Mouse (Mus musculus) midbrain, embryonic 12.5 days (tissue): ENCODE data around the gene Dmrtc1b. TPM values are rescaled to one million over a fixed set of nuclear protein-coding genes. Genes with fewer than 3 reads are reported as not detected.
"Not testable (repeated sequence)": the region's sequence is repeated elsewhere in the genome, so short reads cannot be mapped to it uniquely, and the experiment has no call there.

Experiments
- ATAC-seq: fragments of 200-750 bp; cut with Nextera tagmentation; 2 replicates; pipeline ENCODE4 v1.8.0; 2017; ENCODE audit warnings: low read depth, moderate TSS enrichment, moderate library complexity; ENCODE audit not compliant: low FRiP score
- H3K27ac ChIP-seq: fragments of 300-500 bp; sonication (generic); replicated peaks from 2 replicates; pipeline ENCODE4 v1.5.1; 2016; ENCODE audit warnings: mild to moderate bottlenecking
- H3K27me3 ChIP-seq: fragments of 300-500 bp; sonication (generic); 2 replicates; pipeline ENCODE4 v1.6.1; 2016; ENCODE audit warnings: mild to moderate bottlenecking
- H3K36me3 ChIP-seq: fragments of 300-500 bp; sonication (generic); 2 replicates; pipeline ENCODE4 v1.6.1; 2016
- H3K4me1 ChIP-seq: fragments of 300-500 bp; sonication (generic); 2 replicates; pipeline ENCODE4 v1.6.1; 2016
- H3K4me2 ChIP-seq: fragments of 300-500 bp; sonication (generic); replicated peaks from 2 replicates; pipeline ENCODE4 v1.6.1; 2016; ENCODE audit warnings: mild to moderate bottlenecking, moderate library complexity
- H3K4me3 ChIP-seq: fragments of 300-500 bp; sonication (generic); 2 replicates; pipeline ENCODE4 v1.5.1; 2016; ENCODE audit warnings: mild to moderate bottlenecking
- H3K9ac ChIP-seq: fragments of 300-500 bp; sonication (generic); replicated peaks from 2 replicates; pipeline ENCODE4 v1.6.1; 2016; ENCODE audit warnings: mild to moderate bottlenecking, moderate library complexity
- H3K9me3 ChIP-seq: fragments of 300-500 bp; sonication (generic); 2 replicates; pipeline ENCODE4 v1.6.1; 2016; ENCODE audit warnings: mild to moderate bottlenecking
- WGBS: fragments of 180-500 bp; shearing (Covaris S2); methylation state at CpG from one replicate; pipeline ENCODE4 v1.1.7; 2016; 5-methylcytosine and 5-hydroxymethylcytosine counted together
- polyA plus RNA-seq: library from polyadenylated mRNA; unstranded; fragments of >200 nt; fragmentation: Nextera tagmentation; extraction: Ambion mirVana; gene quantifications from 2 replicates; pipeline ENCODE4 v1.2.1, GENCODE M21; 2016

The Dmrtc1b gene
- not detected in 2 replicates for polyA plus RNA-seq

GRCm38 (mm10) chrX:102707535-102707934 lies at the start of gene Dmrtc1b, which contains the start of gene Gm9112:
Gene Dmrtc1b (plus strand): TSS chrX:102707865.
Gene Gm9112 (minus strand): TSS chrX:102707635.
- not testable (repeated sequence) for ATAC-seq, H3K4me2 ChIP-seq, H3K4me1 ChIP-seq, H3K36me3 ChIP-seq, H3K27ac ChIP-seq, H3K9ac ChIP-seq, H3K4me3 ChIP-seq, H3K9me3 ChIP-seq
- peaks cover 16% of the 10 kb centered on the region for H3K27me3 ChIP-seq
- 92% methylated on average over 10 of the region's 10 CpGs for WGBS

GRCm38 (mm10) chrX:102660712-102661111 lies 47.0 kb upstream of the Dmrtc1b start:
- no peak overlapping the region for H3K4me2 ChIP-seq
- H3K9ac ChIP-seq, result no peak overlapping the region
- no peak overlapping the region for H3K4me3 ChIP-seq
- no peaks in the 10 kb centered on the region for H3K4me1 ChIP-seq
- ATAC-seq, result no peak
- 0 out of 2 replicates have a peak, but pooled peaks cover 7% of the 10 kb centered on the region for H3K27me3 ChIP-seq
- H3K36me3 ChIP-seq, result no peaks in the 10 kb centered on the region
- no peak overlapping the region for H3K27ac ChIP-seq
- WGBS, result 12% methylated on average over 3 of the region's 3 CpGs
- H3K9me3 ChIP-seq, result no peaks in the 10 kb centered on the region

- H3K27ac ChIP-seq, result no peak overlapping the region
- H3K4me2 ChIP-seq, result no peak overlapping the region
- H3K4me1 ChIP-seq, result no peaks in the 10 kb centered on the region
- no peaks in the 10 kb centered on the region for H3K36me3 ChIP-seq
- no peaks in the 10 kb centered on the region; the same call in 1 of the 2 replicates for H3K27me3 ChIP-seq
- no peaks in the 10 kb centered on the region for H3K9me3 ChIP-seq
- H3K9ac ChIP-seq, result no peak overlapping the region
- H3K4me3 ChIP-seq, result no peak overlapping the region
- WGBS, result 82% methylated on average over 2 of the region's 2 CpGs
- no peak for ATAC-seq
Measured at GRCm38 (mm10) chrX:102666641-102667040, 41.0 kb upstream of the Dmrtc1b start.

DNA sequence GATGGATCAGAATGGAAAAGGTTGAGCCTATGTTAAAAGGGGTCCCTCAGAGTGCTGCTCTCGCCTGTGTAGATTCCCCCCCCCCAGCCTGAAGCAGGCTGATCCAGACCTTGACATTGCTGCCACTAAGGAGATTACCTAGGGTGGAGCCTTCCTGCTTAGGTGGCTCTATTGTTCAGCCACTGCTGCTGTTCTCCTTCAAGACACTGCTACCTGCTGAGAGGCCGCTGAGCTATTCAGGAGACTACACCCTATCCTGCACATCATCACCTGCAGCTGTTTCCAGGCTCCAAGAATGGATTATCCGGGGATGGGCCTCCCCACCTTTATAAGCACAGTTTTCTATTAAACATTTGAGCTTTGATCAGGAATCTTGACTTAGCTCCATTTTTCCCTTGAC lies 23.0 kb upstream of the Dmrtc1b start:
- H3K36me3 ChIP-seq, H3K4me3 ChIP-seq, H3K4me2 ChIP-seq, H3K27me3 ChIP-seq, ATAC-seq, H3K9ac ChIP-seq, H3K9me3 ChIP-seq, H3K27ac ChIP-seq, H3K4me1 ChIP-seq: not testable (repeated sequence)
- WGBS, result 42% methylated on average over 3 of the region's 3 CpGs

GRCm38 (mm10) chrX:102686872-102687271 lies 20.8 kb upstream of the Dmrtc1b start, which contains the start of gene Gm3880:
Gene Gm3880 (minus strand): TSS chrX:102686972.
- H3K4me2 ChIP-seq, H3K9me3 ChIP-seq, H3K9ac ChIP-seq, H3K27me3 ChIP-seq, H3K4me3 ChIP-seq, H3K36me3 ChIP-seq, ATAC-seq, H3K4me1 ChIP-seq, H3K27ac ChIP-seq: not testable (repeated sequence)
- 89% methylated on average over 5 of the region's 5 CpGs for WGBS

- not testable (repeated sequence) for H3K27ac ChIP-seq, H3K9ac ChIP-seq, ATAC-seq, H3K36me3 ChIP-seq, H3K4me3 ChIP-seq, H3K4me2 ChIP-seq, H3K9me3 ChIP-seq, H3K4me1 ChIP-seq
- peaks cover 15% of the 10 kb centered on the region for H3K27me3 ChIP-seq
- WGBS, result 26% methylated on average over 4 of the region's 4 CpGs
Measured at GRCm38 (mm10) chrX:102689252-102689651, 18.4 kb upstream of the Dmrtc1b start.

- H3K9ac ChIP-seq, H3K4me3 ChIP-seq, H3K9me3 ChIP-seq, H3K4me1 ChIP-seq, H3K4me2 ChIP-seq, H3K27me3 ChIP-seq, ATAC-seq, H3K36me3 ChIP-seq, H3K27ac ChIP-seq: not testable (repeated sequence)
- 82% methylated on average over 3 of the region's 3 CpGs for whole genome bisulfite sequencing
Measured at GRCm38 (mm10) chrX:102700636-102701035, 7.0 kb upstream of the Dmrtc1b start.

DNA sequence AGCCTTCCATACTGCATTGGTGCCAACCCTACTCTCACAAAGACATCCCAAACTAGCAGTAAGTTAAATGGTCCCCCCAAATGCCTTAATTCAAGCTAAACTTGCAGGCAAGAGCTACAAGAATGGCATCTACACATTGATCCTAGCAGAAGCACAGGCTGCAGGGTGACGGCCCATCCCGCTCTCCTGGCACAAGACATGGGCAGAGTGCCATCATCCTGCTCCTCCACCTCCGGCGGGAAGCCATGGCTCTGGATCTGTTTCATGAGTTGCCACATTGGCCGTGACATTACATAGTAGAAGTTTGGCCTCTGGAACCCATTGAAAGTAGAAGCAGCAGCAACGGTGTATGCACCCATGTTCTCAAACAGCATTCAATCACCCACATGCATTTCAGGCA lies 16.6 kb downstream of the Dmrtc1b start:
- H3K36me3 ChIP-seq, ATAC-seq, H3K9ac ChIP-seq, H3K27ac ChIP-seq, H3K4me2 ChIP-seq, H3K4me1 ChIP-seq, H3K4me3 ChIP-seq, H3K27me3 ChIP-seq, H3K9me3 ChIP-seq: not testable (repeated sequence)
- 93% methylated on average over 6 of the region's 6 CpGs for WGBS

Other genes with a start within 250 kb of the Dmrtc1b start
- gene Hdac8, start 202.5 kb upstream of the Dmrtc1b start, polyA plus RNA-seq, result 8.3 and 8.7 TPM in 2 replicates
- gene Phka1, start 63.6 kb upstream of the Dmrtc1b start, polyA plus RNA-seq, result 6.5 and 8.1 TPM in 2 replicates
- not detected in 2 replicates for gene Gm3880, start 20.9 kb upstream of the Dmrtc1b start, polyA plus RNA-seq
- not detected in 2 replicates for gene Gm9112, start 230 bp upstream of the Dmrtc1b start, polyA plus RNA-seq
- not detected in 2 replicates for gene Dmrtc1c1, start 95.1 kb downstream of the Dmrtc1b start, polyA plus RNA-seq
- not detected in 2 replicates for gene Dmrtc1c2, start 146.8 kb downstream of the Dmrtc1b start, polyA plus RNA-seq
- gene 1700031F05Rik, start 160.1 kb downstream of the Dmrtc1b start, polyA plus RNA-seq, result not detected in 2 replicates
- gene Dmrtc1a, start 200.8 kb downstream of the Dmrtc1b start, polyA plus RNA-seq, result 0.94 and 1.0 TPM in 2 replicates
- gene 1700011M02Rik, start 201.0 kb downstream of the Dmrtc1b start, polyA plus RNA-seq, result not detected in 2 replicates
- not detected in 2 replicates for gene 1700018G05Rik, start 220.5 kb downstream of the Dmrtc1b start, polyA plus RNA-seq